ENCODE assay signal across 12 mouse cellular contexts in the genomic region with DNA sequence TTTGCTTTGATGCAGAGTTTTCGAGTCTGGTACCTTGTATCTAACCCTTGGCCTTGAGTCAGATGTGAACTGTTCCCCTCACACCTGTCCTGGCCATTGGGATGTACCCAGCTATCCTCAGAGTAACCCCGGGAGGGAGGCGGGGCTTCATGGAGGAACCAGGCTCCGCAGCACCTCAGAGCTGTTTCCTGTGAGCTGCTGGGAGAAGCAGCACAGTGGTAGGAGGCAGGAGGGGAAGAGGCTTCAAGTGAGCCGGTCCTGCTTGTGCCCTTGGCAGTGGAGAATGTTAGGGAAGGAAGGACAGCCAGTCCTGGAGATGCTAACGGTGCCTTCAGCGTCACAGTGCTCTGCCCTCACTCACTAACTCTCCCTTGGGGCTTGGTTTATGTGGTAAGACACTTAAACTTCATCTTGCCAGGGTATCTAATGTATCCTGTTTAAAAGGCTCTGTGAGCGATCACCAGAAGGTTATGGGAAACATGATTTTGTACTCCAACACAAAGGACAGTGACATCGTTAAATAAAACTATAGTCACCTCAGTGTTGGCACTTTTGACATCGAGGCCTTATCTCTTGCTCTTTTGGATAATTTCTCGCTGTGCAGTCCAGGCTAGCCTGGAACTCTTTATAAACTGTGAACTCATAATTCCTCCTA. TPM values are rescaled to one million over a fixed set of nuclear protein-coding genes. Genes with fewer than 3 reads are reported as not detected.
A peak's percentile ranks its signal among the peaks of the same experiment; 100 is the strongest.
DNase-seq lines count a peak whose midpoint lies in the region; ATAC-seq and TF ChIP-seq lines count a peak whose summit lies in the region.
"Had no signal": no experiment of that assay in that cellular context is flagged by ENCODE, and none has a peak within 500 bp of the region (broad histone marks: within the 10 kb centered on the region; RNA-seq: fewer than 3 reads in every experiment).

No protein-coding gene starts in this region.

- WGBS in heart, embryonic 15.5 days: 65% methylated on average over 11 of the region's 11 CpGs
- 44% methylated on average over 11 of the region's 11 CpGs for WGBS in liver, postnatal 0 days (ENCODE audit: insufficient replicate concordance)
- 92% methylated on average over 11 of the region's 11 CpGs for WGBS in hindbrain, embryonic 14.5 days

- H3K27ac ChIP-seq in heart, embryonic 15.5 days: 0 out of 2 replicates have a peak overlapping the region, but pooled peaks have one; percentile 11
- H3K27ac ChIP-seq in brown adipose tissue, adult 24 weeks (replicated peaks; ENCODE audit: low read depth, low read length): peak overlapping the region; percentile 63
- peak overlapping the region; percentile 65 for H3K27ac ChIP-seq in liver, postnatal 0 days (ENCODE audit: low read depth)
- H3K27ac ChIP-seq in hindbrain, embryonic 14.5 days: no peak overlapping the region
- H3K27ac ChIP-seq: hindbrain, embryonic 12.5 days; stomach, embryonic 15.5 days had no signal

- H3K9me3 ChIP-seq in heart, embryonic 15.5 days (replicated peaks): no peaks in the 10 kb centered on the region
- H3K9me3 ChIP-seq in liver, postnatal 0 days (ENCODE audit: low read length): peaks cover 3% of the 10 kb centered on the region
- H3K9me3 ChIP-seq in hindbrain, embryonic 14.5 days (ENCODE audit: control insufficient read depth, low read length): peaks cover 8% of the 10 kb centered on the region; the same call in 1 of the 2 replicates
- H3K9me3 ChIP-seq: stomach, embryonic 15.5 days had no signal

- intact Hi-C loops in heart, postnatal 14 days (cut with DNase I): no loop called here

- no peak for DNase-seq in heart, postnatal 14 days
- DNase-seq in CD4-positive helper T cell, adult 2 months (ENCODE audit: low read depth, low spot score): peak; percentile 62
- DNase-seq in liver, postnatal 0 days: no peak
- no peak for DNase-seq in hindbrain, embryonic 14.5 days (ENCODE audit: low spot score)
- DNase-seq in urinary bladder, postnatal 36 days (ENCODE audit: low spot score in 2 of 2): no peak
- DNase-seq in kidney, postnatal 25 days: no peak
- DNase-seq: kidney, postnatal 36 days; left cerebral cortex, postnatal 4 days had no signal

- no peak for TF ChIP-seq CTCF in liver, postnatal 0 days (IDR thresholded peaks at IDR 0.05; ENCODE audit: low read depth)

- H3K27me3 ChIP-seq in heart, embryonic 15.5 days: no peaks in the 10 kb centered on the region
- H3K27me3 ChIP-seq in liver, postnatal 0 days (ENCODE audit: insufficient read depth, low read length): no peaks in the 10 kb centered on the region
- no peaks in the 10 kb centered on the region for H3K27me3 ChIP-seq in hindbrain, embryonic 14.5 days (ENCODE audit: control insufficient read depth, insufficient read depth, low read length)
- H3K27me3 ChIP-seq: hindbrain, embryonic 12.5 days; stomach, embryonic 15.5 days had no signal

- no peak overlapping the region for H3K9ac ChIP-seq in heart, embryonic 15.5 days
- no peak overlapping the region for H3K9ac ChIP-seq in liver, postnatal 0 days (replicated peaks)
- no peak overlapping the region for H3K9ac ChIP-seq in hindbrain, embryonic 14.5 days
- H3K9ac ChIP-seq: hindbrain, embryonic 12.5 days; stomach, embryonic 15.5 days had no signal

- peaks cover 21% of the 10 kb centered on the region for H3K4me1 ChIP-seq in heart, embryonic 15.5 days (replicated peaks)
- H3K4me1 ChIP-seq in brown adipose tissue, adult 24 weeks (ENCODE audit: control insufficient read depth, insufficient read depth, insufficient read length, low read length): peaks cover 3% of the 10 kb centered on the region; the same call in 1 of the 2 replicates
- peaks cover 11% of the 10 kb centered on the region for H3K4me1 ChIP-seq in liver, postnatal 0 days (ENCODE audit: insufficient read depth)
- H3K4me1 ChIP-seq in hindbrain, embryonic 14.5 days (replicated peaks; ENCODE audit: control insufficient read depth, insufficient read depth, low read length): no peaks in the 10 kb centered on the region
- H3K4me1 ChIP-seq: hindbrain, embryonic 12.5 days; stomach, embryonic 15.5 days had no signal

- ATAC-seq in heart, embryonic 15.5 days (replicated peaks; ENCODE audit: insufficient number of reproducible peaks, insufficient read depth, low FRiP score, low read depth): no peak
- 0 out of 2 replicates have a peak, but pooled peaks have one; percentile 10 for ATAC-seq in liver, postnatal 0 days
- no peak for ATAC-seq in hindbrain, embryonic 14.5 days (ENCODE audit: low FRiP score)

- H3K4me2 ChIP-seq in heart, embryonic 15.5 days: no peak overlapping the region
- H3K4me2 ChIP-seq in liver, postnatal 0 days (ENCODE audit: low read depth, low read length): peak overlapping the region; percentile 14; the same call in 1 of the 2 replicates
- H3K4me2 ChIP-seq in hindbrain, embryonic 14.5 days (replicated peaks): no peak overlapping the region
- H3K4me2 ChIP-seq: hindbrain, embryonic 12.5 days; stomach, embryonic 15.5 days had no signal

- H3K36me3 ChIP-seq in heart, embryonic 15.5 days: no peaks in the 10 kb centered on the region
- H3K36me3 ChIP-seq in liver, postnatal 0 days (replicated peaks; ENCODE audit: insufficient read depth, low read length): no peaks in the 10 kb centered on the region; the same call in 1 of the 2 replicates
- H3K36me3 ChIP-seq in hindbrain, embryonic 14.5 days (replicated peaks; ENCODE audit: control insufficient read depth, insufficient read depth): peaks cover 12% of the 10 kb centered on the region

- no peak for TF ChIP-seq EP300 in liver, postnatal 0 days (IDR thresholded peaks at IDR 0.05; ENCODE audit: low read depth)

- H3K4me3 ChIP-seq in heart, embryonic 15.5 days: no peak overlapping the region
- no peak overlapping the region for H3K4me3 ChIP-seq in brown adipose tissue, adult 24 weeks (ENCODE audit: insufficient read depth, low read depth, low read length)
- no peak overlapping the region for H3K4me3 ChIP-seq in liver, postnatal 0 days (ENCODE audit: low read depth, low read length)
- no peak overlapping the region for H3K4me3 ChIP-seq in hindbrain, embryonic 14.5 days (replicated peaks; ENCODE audit: low read length)
- H3K4me3 ChIP-seq: hindbrain, embryonic 12.5 days; stomach, embryonic 15.5 days had no signal

RNA-seq across cellular contexts. Expression of a gene that starts 22.1 kb away (rescaled TPM):
- 0.21 and 0.93 TPM in 2 replicates for polyA plus RNA-seq in heart, embryonic 15.5 days (2015; fragmentation: Nextera tagmentation; extraction: Ambion mirVana)
- under 1 TPM in 1 of 2 experiments, not detected in 1; 0.39 TPM for total RNA-seq in heart, postnatal 14 days (2021)
- not detected in 2 replicates for polyA plus RNA-seq in brown adipose tissue, adult 24 weeks (2012; ENCODE audit: insufficient read depth, insufficient read length, missing spikeins)
- 0.78 and 0.81 TPM in 2 replicates for polyA plus RNA-seq in liver, postnatal 0 days (2015; fragmentation: Nextera tagmentation; extraction: Ambion mirVana)
- 0.40 TPM in 1 of 2 replicates, not detected in the other for polyA plus RNA-seq in hindbrain, embryonic 14.5 days (2014; fragmentation: Nextera tagmentation; extraction: Ambion mirVana)
- total RNA-seq: left cerebral cortex, postnatal 4 days had no signal
- polyA plus RNA-seq: hindbrain, embryonic 12.5 days had no signal

RNA-seq across cellular contexts. Expression of a gene that starts 27.3 kb away (rescaled TPM):
- 1.8 and 3.1 TPM in 2 replicates for polyA plus RNA-seq in heart, embryonic 15.5 days (2015; fragmentation: Nextera tagmentation; extraction: Ambion mirVana)
- under 1 TPM; 0.54 to 0.67 TPM for total RNA-seq in heart, postnatal 14 days (2021)
- polyA plus RNA-seq in brown adipose tissue, adult 24 weeks (2012; ENCODE audit: insufficient read depth, insufficient read length, missing spikeins): 1.3 TPM in 2 replicates
- 0.94 and 0.95 TPM in 2 replicates for polyA plus RNA-seq in liver, postnatal 0 days (2015; fragmentation: Nextera tagmentation; extraction: Ambion mirVana)
- 0.74 and 1.4 TPM in 2 replicates for polyA plus RNA-seq in hindbrain, embryonic 14.5 days (2014; fragmentation: Nextera tagmentation; extraction: Ambion mirVana)

RNA-seq across cellular contexts. Expression of a gene that starts 59.3 kb away (rescaled TPM):
- 42.4 and 50.0 TPM in 2 replicates for polyA plus RNA-seq in heart, embryonic 15.5 days (2015; fragmentation: Nextera tagmentation; extraction: Ambion mirVana)
- 10 to 100 TPM; 23.3 to 23.8 TPM for total RNA-seq in heart, postnatal 14 days (2021)
- polyA plus RNA-seq in brown adipose tissue, adult 24 weeks (2012; ENCODE audit: insufficient read depth, insufficient read length, missing spikeins): 19.1 and 21.3 TPM in 2 replicates
- polyA plus RNA-seq in liver, postnatal 0 days (2015; fragmentation: Nextera tagmentation; extraction: Ambion mirVana): 25.8 and 27.4 TPM in 2 replicates
- 49.6 and 51.2 TPM in 2 replicates for polyA plus RNA-seq in hindbrain, embryonic 14.5 days (2014; fragmentation: Nextera tagmentation; extraction: Ambion mirVana)
